Mouse (Mus musculus): Measurements from ENCODE around the gene Nmnat2. TPM values are rescaled to one million over a fixed set of nuclear protein-coding genes. Genes with fewer than 3 reads are reported as not detected.

Nmnat2 gene
- polyA plus RNA-seq, 1 experiment from 2014 or later = 11.7 TPM

- Histone ChIP-seq H3K36me3 (ENCODE audit: control insufficient read depth, insufficient read depth, low read length) (no peaks in the 10 kb centered on the region), H3K9me3 (ENCODE audit: control insufficient read depth, low read length) (no peaks in the 10 kb centered on the region), H3K9ac (ENCODE audit: low read length) (no peak overlapping the region), H3K4me1 (replicated peaks; ENCODE audit: control insufficient read depth, insufficient read depth, low read length) (peaks cover 2% of the 10 kb centered on the region; the same call in 1 of the 2 replicates), H3K27ac (ENCODE audit: low read depth, low read length) (no peak overlapping the region), H3K4me2 (ENCODE audit: low read depth, low read length, severe bottlenecking) (no peak overlapping the region), H3K4me3 (ENCODE audit: low read depth, low read length) (no peak overlapping the region), H3K27me3 (ENCODE audit: control insufficient read depth, insufficient read depth, low read length) (no peaks in the 10 kb centered on the region)
- no peak for DNase-seq (ENCODE audit: low spot score)
- WGBS = 33% methylated on average over 4 of the region's 4 CpGs
- ATAC-seq (replicated peaks; ENCODE audit: low FRiP score) = no peak
These were observed 18.2 kb downstream of the Nmnat2 start for GRCm38 (mm10) chr1:152972957-152973356.

GRCm38 (mm10) chr1:152973421-152973820 lies 18.6 kb downstream of the Nmnat2 start:
- no peak overlapping the region for H3K9ac ChIP-seq (ENCODE audit: low read length)
- DNase-seq (ENCODE audit: low spot score) (no peak), ATAC-seq (replicated peaks; ENCODE audit: low FRiP score) (no peak)
- no peak overlapping the region for H3K4me2 ChIP-seq (ENCODE audit: low read depth, low read length, severe bottlenecking)
- H3K4me3 ChIP-seq (ENCODE audit: low read depth, low read length) = no peak overlapping the region
- H3K27me3 ChIP-seq (ENCODE audit: control insufficient read depth, insufficient read depth, low read length) = no peaks in the 10 kb centered on the region
- no peaks in the 10 kb centered on the region for H3K9me3 ChIP-seq (ENCODE audit: control insufficient read depth, low read length)
- peaks cover 2% of the 10 kb centered on the region; the same call in 1 of the 2 replicates for H3K4me1 ChIP-seq (replicated peaks; ENCODE audit: control insufficient read depth, insufficient read depth, low read length)
- H3K36me3 ChIP-seq (ENCODE audit: control insufficient read depth, insufficient read depth, low read length) = no peaks in the 10 kb centered on the region
- H3K27ac ChIP-seq (ENCODE audit: low read depth, low read length) = no peak overlapping the region
- WGBS = 16% methylated on average over 5 of the region's 5 CpGs

GRCm38 (mm10) chr1:152973861-152974260 lies 19.1 kb downstream of the Nmnat2 start:
- ATAC-seq (replicated peaks; ENCODE audit: low FRiP score) = no peak
- H3K4me2 ChIP-seq (ENCODE audit: low read depth, low read length, severe bottlenecking) = no peak overlapping the region

GRCm38 (mm10) chr1:152975144-152975543 lies 20.4 kb downstream of the Nmnat2 start:
- Histone ChIP-seq H3K9ac (ENCODE audit: low read length) (no peak overlapping the region), H3K27me3 (ENCODE audit: control insufficient read depth, insufficient read depth, low read length) (no peaks in the 10 kb centered on the region), H3K4me3 (ENCODE audit: low read depth, low read length) (no peak overlapping the region), H3K27ac (ENCODE audit: low read depth, low read length) (no peak overlapping the region), H3K4me1 (replicated peaks; ENCODE audit: control insufficient read depth, insufficient read depth, low read length) (peaks cover 2% of the 10 kb centered on the region; the same call in 1 of the 2 replicates), H3K9me3 (ENCODE audit: control insufficient read depth, low read length) (no peaks in the 10 kb centered on the region), H3K36me3 (ENCODE audit: control insufficient read depth, insufficient read depth, low read length) (no peaks in the 10 kb centered on the region), H3K4me2 (ENCODE audit: low read depth, low read length, severe bottlenecking) (no peak overlapping the region)
- 74% methylated on average over 3 of the region's 3 CpGs for WGBS
- no peak for ATAC-seq (replicated peaks; ENCODE audit: low FRiP score)
- no peak for DNase-seq (ENCODE audit: low spot score)

More at GRCm38 (mm10) chr1:152973861-152974260, 19.1 kb downstream of the Nmnat2 start:
- DNase-seq (ENCODE audit: low spot score) = no peak
- H3K4me1 ChIP-seq (replicated peaks; ENCODE audit: control insufficient read depth, insufficient read depth, low read length) = peaks cover 2% of the 10 kb centered on the region; the same call in 1 of the 2 replicates
- H3K36me3 ChIP-seq (ENCODE audit: control insufficient read depth, insufficient read depth, low read length) = no peaks in the 10 kb centered on the region
- no peak overlapping the region for H3K27ac ChIP-seq (ENCODE audit: low read depth, low read length)
- H3K9ac ChIP-seq (ENCODE audit: low read length) = no peak overlapping the region
- 8% methylated on average over 4 of the region's 4 CpGs for WGBS
- no peak overlapping the region for H3K4me3 ChIP-seq (ENCODE audit: low read depth, low read length)
- no peaks in the 10 kb centered on the region for H3K9me3 ChIP-seq (ENCODE audit: control insufficient read depth, low read length)
- no peaks in the 10 kb centered on the region for H3K27me3 ChIP-seq (ENCODE audit: control insufficient read depth, insufficient read depth, low read length)

GRCm38 (mm10) chr1:152978700-152979099 lies 23.9 kb downstream of the Nmnat2 start:
- Histone ChIP-seq H3K9ac (ENCODE audit: low read length) (no peak overlapping the region), H3K27ac (ENCODE audit: low read depth, low read length) (no peak overlapping the region), H3K4me2 (ENCODE audit: low read depth, low read length, severe bottlenecking) (no peak overlapping the region), H3K9me3 (ENCODE audit: control insufficient read depth, low read length) (no peaks in the 10 kb centered on the region), H3K4me3 (ENCODE audit: low read depth, low read length) (no peak overlapping the region), H3K27me3 (ENCODE audit: control insufficient read depth, insufficient read depth, low read length) (no peaks in the 10 kb centered on the region), H3K36me3 (ENCODE audit: control insufficient read depth, insufficient read depth, low read length) (no peaks in the 10 kb centered on the region), H3K4me1 (replicated peaks; ENCODE audit: control insufficient read depth, insufficient read depth, low read length) (no peaks in the 10 kb centered on the region)
- DNase-seq (ENCODE audit: low spot score) = no peak
- ATAC-seq (replicated peaks; ENCODE audit: low FRiP score) = no peak
- 89% methylated on average over 8 of the region's 8 CpGs for WGBS

GRCm38 (mm10) chr1:152983416-152983815 lies 28.6 kb downstream of the Nmnat2 start:
- no peaks in the 10 kb centered on the region for H3K4me1 ChIP-seq (replicated peaks; ENCODE audit: control insufficient read depth, insufficient read depth, low read length)
- WGBS = 95% methylated on average over 14 of the region's 14 CpGs
- no peak overlapping the region for H3K9ac ChIP-seq (ENCODE audit: low read length)
- H3K4me3 ChIP-seq (ENCODE audit: low read depth, low read length) = no peak overlapping the region
- DNase-seq (ENCODE audit: low spot score) = no peak
- H3K4me2 ChIP-seq (ENCODE audit: low read depth, low read length, severe bottlenecking) = no peak overlapping the region
- no peaks in the 10 kb centered on the region for H3K36me3 ChIP-seq (ENCODE audit: control insufficient read depth, insufficient read depth, low read length)
- no peaks in the 10 kb centered on the region for H3K9me3 ChIP-seq (ENCODE audit: control insufficient read depth, low read length)
- no peak overlapping the region for H3K27ac ChIP-seq (ENCODE audit: low read depth, low read length)
- no peaks in the 10 kb centered on the region for H3K27me3 ChIP-seq (ENCODE audit: control insufficient read depth, insufficient read depth, low read length)
- ATAC-seq (replicated peaks; ENCODE audit: low FRiP score) = no peak

- Histone ChIP-seq H3K9me3 (ENCODE audit: control insufficient read depth, low read length) (no peaks in the 10 kb centered on the region), H3K27ac (ENCODE audit: low read depth, low read length) (no peak overlapping the region), H3K4me1 (replicated peaks; ENCODE audit: control insufficient read depth, insufficient read depth, low read length) (no peaks in the 10 kb centered on the region), H3K36me3 (ENCODE audit: control insufficient read depth, insufficient read depth, low read length) (no peaks in the 10 kb centered on the region), H3K4me3 (ENCODE audit: low read depth, low read length) (no peak overlapping the region), H3K4me2 (ENCODE audit: low read depth, low read length, severe bottlenecking) (no peak overlapping the region), H3K27me3 (ENCODE audit: control insufficient read depth, insufficient read depth, low read length) (no peaks in the 10 kb centered on the region), H3K9ac (ENCODE audit: low read length) (no peak overlapping the region)
- ATAC-seq (replicated peaks; ENCODE audit: low FRiP score) (no peak), DNase-seq (ENCODE audit: low spot score) (no peak)
- 89% methylated on average over 3 of the region's 3 CpGs for WGBS
These were observed 32.2 kb downstream of the Nmnat2 start for GRCm38 (mm10) chr1:152986981-152987380.

- no peak overlapping the region for H3K4me2 ChIP-seq (ENCODE audit: low read depth, low read length, severe bottlenecking)
- WGBS = 92% methylated on average over 5 of the region's 5 CpGs
- H3K4me3 ChIP-seq (ENCODE audit: low read depth, low read length) = no peak overlapping the region
- no peak for ATAC-seq (replicated peaks; ENCODE audit: low FRiP score)
- H3K9ac ChIP-seq (ENCODE audit: low read length) = no peak overlapping the region
- H3K27ac ChIP-seq (ENCODE audit: low read depth, low read length) = no peak overlapping the region
- no peaks in the 10 kb centered on the region for H3K4me1 ChIP-seq (replicated peaks; ENCODE audit: control insufficient read depth, insufficient read depth, low read length)
- no peaks in the 10 kb centered on the region for H3K27me3 ChIP-seq (ENCODE audit: control insufficient read depth, insufficient read depth, low read length)
- H3K36me3 ChIP-seq (ENCODE audit: control insufficient read depth, insufficient read depth, low read length) = no peaks in the 10 kb centered on the region
- DNase-seq (ENCODE audit: low spot score) = no peak
- H3K9me3 ChIP-seq (ENCODE audit: control insufficient read depth, low read length) = no peaks in the 10 kb centered on the region
These were observed 35.3 kb downstream of the Nmnat2 start for GRCm38 (mm10) chr1:152990067-152990466.

GRCm38 (mm10) chr1:152992271-152993134 lies 37.7 kb downstream of the Nmnat2 start:
- Histone ChIP-seq H3K27ac (ENCODE audit: low read depth, low read length) (no peak overlapping the region), H3K4me3 (ENCODE audit: low read depth, low read length) (no peak overlapping the region), H3K9ac (ENCODE audit: low read length) (no peak overlapping the region), H3K4me2 (ENCODE audit: low read depth, low read length, severe bottlenecking) (no peak overlapping the region), H3K4me1 (replicated peaks; ENCODE audit: control insufficient read depth, insufficient read depth, low read length) (no peaks in the 10 kb centered on the region), H3K27me3 (ENCODE audit: control insufficient read depth, insufficient read depth, low read length) (no peaks in the 10 kb centered on the region), H3K36me3 (ENCODE audit: control insufficient read depth, insufficient read depth, low read length) (no peaks in the 10 kb centered on the region), H3K9me3 (ENCODE audit: control insufficient read depth, low read length) (no peaks in the 10 kb centered on the region)
- 63% methylated on average over 6 of the region's 6 CpGs for WGBS
- no peak for DNase-seq (ENCODE audit: low spot score)
- no peak for ATAC-seq (replicated peaks; ENCODE audit: low FRiP score)

Measured in forebrain, embryonic 11.5 days (tissue).